Mouse (Mus musculus) embryonic stem cell, embryonic (primary cell): ENCODE measurements around the gene Mon2.

Experiments
- CTCF ChIA-PET, 4 experiments: fragments of 300-600 bp in 2 of 4; fragments of 350-600 bp in 2 of 4; sonication (Branson Sonifier 250); formaldehyde crosslinking; loops; one replicate each; lab custom pipeline; 2022; ENCODE audit warnings: inconsistent platforms in 2 of 4; lab: Charles Lee
- POLR2A ChIA-PET, 4 experiments: fragments of 300-600 bp in 2 of 4; fragments of 350-600 bp in 2 of 4; sonication (Branson Sonifier 250); formaldehyde crosslinking; loops; one replicate each; lab custom pipeline; 2022; ENCODE audit warnings: antibody characterized with exemption in 4 of 4, inconsistent platforms in 1 of 4; lab: Charles Lee

Mon2 gene

DNA sequence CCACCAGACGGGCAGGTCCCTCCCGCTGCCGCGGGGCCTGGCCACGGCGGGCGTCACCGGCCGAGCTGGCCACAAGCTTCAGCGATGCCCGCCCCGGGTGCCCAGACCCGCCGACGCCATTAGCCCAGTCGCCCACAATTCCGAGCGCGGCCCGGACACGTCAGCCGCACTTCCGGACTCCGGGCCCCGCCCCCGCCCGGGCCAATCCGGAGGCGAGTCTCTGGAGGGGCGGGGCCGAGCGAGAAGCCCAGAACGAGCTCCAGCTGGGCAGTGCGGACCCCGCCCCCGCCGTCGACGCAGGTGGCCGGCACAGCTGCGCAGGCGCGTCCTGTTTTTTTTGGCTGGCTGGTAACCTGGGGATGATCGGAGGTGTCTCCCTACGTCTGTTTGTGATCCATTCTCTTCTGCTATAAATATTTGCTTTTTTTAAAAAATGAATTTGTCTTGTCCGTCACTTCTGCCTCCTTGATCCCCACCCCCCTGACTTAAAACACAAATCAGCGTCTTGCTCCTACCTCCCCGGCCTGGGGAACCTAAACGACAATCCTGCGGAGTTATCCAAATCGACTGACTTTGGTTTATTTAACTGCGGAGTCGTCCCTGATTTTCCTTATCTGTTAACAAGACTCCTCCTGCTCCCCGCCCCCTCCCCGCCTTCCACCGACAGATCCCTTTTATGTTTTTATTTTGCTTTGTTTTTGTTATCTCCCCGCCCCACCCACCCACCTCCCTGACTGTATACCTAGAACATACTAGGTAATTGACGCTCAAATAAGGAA is at the start of gene Mon2:
Gene Mon2 (minus strand): TSS at position 261 of the 779 bp plus-strand sequence.
- CTCF ChIA-PET = interaction anchor here in 3 of 4 experiments (0.6 to 1.4 kb wide), 7 partner anchors 15 to 273 kb away, joined by 3 to 5 read pairs (median 4); no protein-coding TSS in a partner anchor
- POLR2A ChIA-PET = interaction anchor here in 3 of 4 experiments (0.6 to 4.0 kb wide), 32 partner anchors 8 to 1455 kb away, joined by 3 to 20 read pairs (median 4); partner anchors contain the start of gene Ppm1h (in 2 of the 3)

DNA sequence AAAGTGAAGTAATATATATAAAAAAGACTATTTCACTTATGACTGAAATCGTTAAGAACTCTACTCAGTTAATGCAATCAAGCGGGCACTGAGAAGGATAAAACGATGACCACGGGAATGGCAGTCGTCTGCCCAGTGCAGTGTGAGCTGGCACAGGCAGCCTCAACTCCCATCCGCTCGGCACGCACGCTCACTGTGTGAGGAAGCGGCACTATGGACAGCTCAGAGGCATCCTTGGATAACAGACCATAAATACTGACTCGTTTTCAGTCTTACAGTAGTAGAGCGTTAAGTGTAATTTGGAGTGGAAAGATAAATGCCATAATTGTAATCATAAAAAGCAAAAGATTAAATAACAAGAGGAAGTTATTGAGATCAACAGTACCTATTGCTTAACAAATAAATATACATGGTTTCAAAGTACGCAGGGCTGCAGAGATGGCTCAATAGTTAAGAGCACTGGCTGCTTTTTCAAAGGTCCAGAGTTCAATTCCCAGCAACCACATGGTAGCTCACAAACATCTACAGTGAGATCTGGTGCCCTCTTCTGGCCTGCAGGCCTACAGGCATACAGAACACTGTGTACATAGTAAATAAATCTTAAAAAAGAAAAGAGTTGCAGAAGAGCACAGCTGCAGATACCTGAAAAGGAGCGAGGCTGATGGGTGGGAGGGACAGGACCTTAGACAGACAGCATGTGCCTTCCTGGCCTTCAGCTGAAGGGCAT is 44.5 kb upstream of the Mon2 start:
- POLR2A ChIA-PET = interaction anchor here in 1 of 4 experiments (0.6 to 2.1 kb wide), 2 partner anchors 9 to 167 kb away, joined by 3 to 5 read pairs; no protein-coding TSS in a partner anchor
- CTCF ChIA-PET = interaction anchor here (0.7 to 1.5 kb wide), 7 partner anchors 16 to 321 kb away, joined by 3 to 6 read pairs (median 3); no protein-coding TSS in a partner anchor

DNA sequence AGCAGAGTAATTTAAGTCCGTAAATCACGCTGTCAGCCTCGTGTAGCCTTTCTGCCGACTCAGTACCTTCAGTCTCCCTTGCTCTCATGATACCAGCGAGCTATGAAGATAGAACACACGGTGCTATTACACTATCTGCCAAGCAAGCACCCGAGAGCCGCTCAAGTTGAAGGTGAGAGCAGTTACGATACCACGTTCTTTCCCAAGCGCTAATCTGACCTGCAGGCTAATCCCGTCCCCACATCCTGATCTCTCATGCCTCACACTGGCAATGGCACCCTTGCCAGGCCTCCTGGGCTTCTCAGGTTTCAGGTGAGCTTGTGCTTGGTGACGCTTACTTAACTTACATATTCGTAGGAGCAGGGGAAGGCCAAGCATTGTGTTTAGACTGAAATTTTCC is 40.6 kb upstream of the Mon2 start:
- ChIA-PET CTCF (interaction anchor here in 1 of 4 experiments (0.6 kb wide), 1 partner anchor 309 kb away, joined by 3 read pairs; no protein-coding TSS in a partner anchor), POLR2A (interaction anchor here in 1 of 4 experiments (1.2 to 1.9 kb wide), 2 partner anchors 12 to 100 kb away, joined by 3 to 6 read pairs; no protein-coding TSS in a partner anchor)

DNA sequence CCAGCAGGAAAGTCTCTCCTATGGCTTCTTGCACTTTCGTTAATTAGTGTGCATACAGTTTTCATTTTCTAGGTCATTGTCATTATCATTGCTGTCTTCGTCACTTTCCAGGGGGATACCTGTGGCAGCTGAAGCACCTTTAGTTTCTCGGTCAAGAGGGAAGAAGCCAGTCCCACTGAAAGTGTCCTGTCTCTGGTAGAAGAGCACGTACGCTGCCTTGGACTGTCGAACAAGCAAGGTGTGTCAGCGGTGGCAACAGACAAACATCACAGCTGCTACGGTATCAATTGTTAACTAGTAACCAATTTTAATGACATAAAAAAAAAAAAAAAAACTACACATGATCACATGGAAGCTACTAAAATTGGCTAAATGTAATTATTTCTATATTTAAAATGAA is 37.2 kb upstream of the Mon2 start:
- POLR2A ChIA-PET = no interaction called here
- CTCF ChIA-PET = interaction anchor here in 1 of 4 experiments (0.6 kb wide), 1 partner anchor 107 kb away, joined by 3 read pairs; no protein-coding TSS in a partner anchor

DNA sequence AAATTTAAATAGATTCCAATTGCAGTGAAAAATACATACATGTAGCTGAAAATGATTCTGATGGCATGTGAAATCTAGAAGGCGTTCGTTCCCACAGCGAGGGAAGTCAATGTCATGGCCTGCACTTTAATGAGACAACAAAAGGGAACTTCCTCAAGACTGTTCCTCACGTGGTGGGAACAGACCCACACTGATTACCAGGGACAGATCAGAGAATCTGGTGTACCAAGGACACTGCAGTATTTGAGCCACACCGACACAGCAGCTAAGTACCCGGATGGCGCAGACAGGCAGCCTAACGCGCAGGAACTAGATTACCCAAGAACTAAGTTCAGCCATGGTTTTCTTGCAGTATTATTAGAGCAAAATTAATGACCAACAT is 36.5 kb upstream of the Mon2 start:
- POLR2A ChIA-PET = interaction anchor here in 1 of 4 experiments (1.2 kb wide), 1 partner anchor 36 kb away, joined by 3 read pairs; the partner anchor contains the start of gene Mon2
- CTCF ChIA-PET = interaction anchor here in 1 of 4 experiments (0.6 kb wide), 1 partner anchor 303 kb away, joined by 3 read pairs; no protein-coding TSS in a partner anchor

- CTCF ChIA-PET = interaction anchor here in 1 of 4 experiments (0.6 kb wide), 1 partner anchor 303 kb away, joined by 3 read pairs; no protein-coding TSS in a partner anchor
- POLR2A ChIA-PET = interaction anchor here in 2 of 4 experiments (0.6 to 1.2 kb wide), 3 partner anchors 36 to 411 kb away, joined by 3 to 6 read pairs (median 4); partner anchors contain the start of gene Mon2 (in 1 of the 2)
Observed at GRCm38 (mm10) chr10:123112056-123112786, 35.9 kb upstream of the Mon2 start.

GRCm38 (mm10) chr10:123110548-123110947 is 34.2 kb upstream of the Mon2 start:
- CTCF ChIA-PET = no interaction called here
- POLR2A ChIA-PET = no interaction called here

DNA sequence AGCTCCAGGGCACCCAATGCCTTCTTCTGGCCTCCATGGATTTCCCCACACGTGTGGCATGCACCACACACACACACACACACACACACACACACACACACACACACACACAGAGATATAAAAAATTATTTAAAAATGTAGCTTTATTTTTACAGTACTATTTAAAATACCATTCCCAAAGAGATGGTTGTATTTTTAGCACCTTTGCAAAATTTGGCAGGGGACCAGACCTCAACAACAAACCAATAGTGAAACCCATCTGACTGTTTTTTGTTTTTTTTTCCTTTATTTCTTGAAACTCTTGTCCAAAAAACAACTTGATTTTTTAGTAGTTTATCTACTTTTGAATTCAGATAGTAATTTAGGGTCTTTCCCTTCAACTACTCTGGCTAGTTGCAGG is 32.2 kb upstream of the Mon2 start:
- ChIA-PET CTCF (interaction anchor here in 2 of 4 experiments (0.6 kb wide), 3 partner anchors 33 to 304 kb away, joined by 3 to 4 read pairs (median 3); no protein-coding TSS in a partner anchor), POLR2A (interaction anchor here in 2 of 4 experiments (0.6 to 1.1 kb wide), 4 partner anchors 17 to 1012 kb away, joined by 3 read pairs; no protein-coding TSS in a partner anchor)

DNA sequence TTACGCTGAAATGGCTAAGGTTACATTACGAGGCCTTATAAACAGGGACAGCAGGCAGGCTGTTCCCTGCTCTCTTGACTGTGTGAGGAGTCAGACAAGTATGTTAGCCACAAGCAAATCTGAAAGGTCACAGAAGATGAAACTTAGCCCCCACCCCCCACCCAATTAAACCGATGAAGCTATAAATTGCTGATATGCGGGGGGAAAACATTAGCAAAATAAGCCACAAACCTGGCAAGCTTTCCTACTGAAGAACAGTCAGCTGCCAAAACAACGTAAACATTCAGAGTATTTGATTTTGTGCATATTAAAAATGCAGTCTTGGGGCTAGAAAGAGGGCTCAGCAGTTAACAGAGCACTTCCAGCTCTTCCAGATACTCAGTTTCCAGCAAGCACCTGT is 31.8 kb upstream of the Mon2 start:
- POLR2A ChIA-PET = interaction anchor here in 2 of 4 experiments (0.6 to 1.1 kb wide), 4 partner anchors 17 to 1012 kb away, joined by 3 read pairs; no protein-coding TSS in a partner anchor
- CTCF ChIA-PET = interaction anchor here in 1 of 4 experiments (0.6 kb wide), 1 partner anchor 304 kb away, joined by 4 read pairs; no protein-coding TSS in a partner anchor

DNA sequence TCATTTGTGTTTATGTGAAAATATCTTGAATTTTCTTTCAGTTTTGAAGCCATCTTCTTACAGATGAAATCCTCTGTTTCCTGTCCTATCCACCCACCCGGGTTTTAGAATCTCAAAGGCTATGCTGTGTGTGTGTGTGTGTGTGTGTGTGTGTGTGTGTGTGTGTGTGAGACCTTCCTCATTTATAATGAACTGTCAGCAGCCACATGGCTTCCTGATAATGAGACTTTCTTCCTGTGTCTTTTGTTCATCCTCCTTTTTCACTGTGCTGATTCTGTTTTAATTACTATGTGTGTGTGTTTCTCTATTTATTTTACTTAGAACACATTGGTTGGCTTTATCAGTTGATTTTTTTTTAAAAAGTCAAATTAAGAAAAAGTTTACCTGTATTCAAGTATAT is 25.0 kb upstream of the Mon2 start:
- ChIA-PET CTCF (no interaction called here), POLR2A (no interaction called here)

DNA sequence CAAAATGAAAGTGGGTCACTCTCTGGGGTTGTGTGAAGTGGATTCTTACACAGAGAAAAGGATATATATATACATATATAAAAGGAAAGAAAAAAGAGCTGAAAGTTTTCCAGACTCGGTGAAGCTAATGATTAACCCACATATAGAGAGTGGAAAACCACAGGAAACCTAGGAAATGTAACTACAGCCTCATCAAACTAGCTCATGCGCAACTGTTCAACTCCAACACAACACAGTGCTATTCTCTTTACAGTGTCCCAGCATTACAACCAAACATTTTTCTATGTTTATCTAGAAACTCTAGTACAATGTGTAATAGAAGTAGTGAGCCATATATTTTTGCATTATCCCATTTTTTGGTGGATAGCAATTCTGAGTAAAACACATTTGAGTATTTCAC is 24.3 kb upstream of the Mon2 start:
- ChIA-PET CTCF (interaction anchor here in 1 of 4 experiments (0.5 kb wide), 1 partner anchor 556 kb away, joined by 3 read pairs; no protein-coding TSS in a partner anchor), POLR2A (interaction anchor here in 1 of 4 experiments (1.4 kb wide), 1 partner anchor 35 kb away, joined by 4 read pairs; no protein-coding TSS in a partner anchor)

DNA sequence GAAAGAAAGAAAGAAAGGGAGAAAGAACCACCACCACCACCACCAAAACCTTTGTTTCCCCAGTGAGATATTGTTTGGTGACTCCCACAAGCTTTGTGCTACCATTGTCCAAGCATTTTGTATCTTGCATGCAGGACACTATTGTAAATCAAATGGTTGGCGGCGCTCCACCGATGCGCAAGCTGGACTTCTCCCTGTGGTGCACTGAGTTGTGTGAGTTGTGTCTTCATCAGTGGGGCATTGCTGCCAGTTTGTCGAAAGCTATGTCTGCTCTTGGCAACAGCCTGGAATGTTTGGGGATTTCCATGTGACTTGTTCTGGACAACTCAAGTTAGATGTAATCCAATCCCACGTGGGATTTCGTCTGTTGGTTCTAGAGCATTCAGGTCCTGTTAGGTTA is 18.2 kb upstream of the Mon2 start:
- ChIA-PET CTCF (interaction anchor here in 1 of 4 experiments (0.9 kb wide), 1 partner anchor 290 kb away, joined by 3 read pairs; no protein-coding TSS in a partner anchor), POLR2A (interaction anchor here in 1 of 4 experiments (0.9 to 1.0 kb wide), 2 partner anchors 12 to 15 kb away, joined by 3 read pairs; no protein-coding TSS in a partner anchor)

DNA sequence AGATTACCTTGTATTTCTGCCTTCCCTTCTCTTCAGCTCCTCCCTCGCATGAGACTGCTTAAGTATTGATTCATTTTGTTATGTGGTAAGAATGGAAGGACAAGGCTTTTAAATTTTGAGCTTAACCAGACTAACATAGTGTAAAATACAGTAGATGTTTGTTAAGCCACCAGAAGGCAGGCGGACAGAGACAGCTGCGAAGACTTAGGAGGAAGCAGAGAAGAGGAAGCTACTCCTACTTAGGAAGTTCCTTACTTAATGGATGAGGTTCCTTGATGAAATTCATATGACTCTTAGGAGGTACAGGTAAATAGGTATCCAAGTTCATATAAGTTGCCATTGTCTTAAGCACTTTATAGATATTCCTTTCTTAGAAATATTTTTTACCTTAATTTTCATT is 16.3 kb upstream of the Mon2 start:
- ChIA-PET CTCF (interaction anchor here in 3 of 4 experiments (0.6 to 3.0 kb wide), 8 partner anchors 52 to 289 kb away, joined by 3 to 21 read pairs (median 4); no protein-coding TSS in a partner anchor), POLR2A (interaction anchor here in 3 of 4 experiments (0.6 to 1.3 kb wide), 4 partner anchors 16 to 106 kb away, joined by 3 to 5 read pairs (median 4); partner anchors contain the start of gene Mon2 (in 3 of the 3))

DNA sequence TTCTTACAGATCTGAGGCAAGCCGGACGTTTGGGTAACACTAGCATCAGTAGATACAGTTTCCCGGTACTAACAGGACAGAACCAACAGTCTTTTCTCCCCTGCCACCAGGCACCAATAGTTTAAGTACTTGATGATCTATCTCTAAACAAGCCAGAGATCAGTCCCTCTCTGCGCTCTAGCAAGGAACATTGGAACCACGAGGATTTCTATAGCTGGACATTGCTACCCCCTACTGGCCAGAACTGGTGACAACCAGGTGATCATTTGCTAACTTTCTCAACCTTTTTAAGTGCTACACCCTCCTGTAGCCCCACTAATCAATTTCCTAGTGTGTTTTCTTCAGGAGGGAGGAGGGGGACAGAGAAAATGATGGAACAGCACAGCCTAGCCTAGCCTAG is 15.4 kb upstream of the Mon2 start:
- POLR2A ChIA-PET = interaction anchor here in 3 of 4 experiments (0.5 to 2.5 kb wide), 5 partner anchors 15 to 288 kb away, joined by 3 to 8 read pairs (median 5); partner anchors contain the start of gene Mon2 (in 2 of the 3)
- CTCF ChIA-PET = interaction anchor here (0.5 to 3.0 kb wide), 17 partner anchors 9 to 539 kb away, joined by 3 to 21 read pairs (median 3); partner anchors contain the start of gene Mon2 (in 2 of the 4)

- POLR2A ChIA-PET = interaction anchor here in 3 of 4 experiments (1.0 to 5.8 kb wide), 7 partner anchors 8 to 282 kb away, joined by 3 to 20 read pairs (median 3); partner anchors contain the start of gene Mon2 (in 3 of the 3)
- CTCF ChIA-PET = interaction anchor here in 3 of 4 experiments (0.7 to 1.3 kb wide), 4 partner anchors 50 to 286 kb away, joined by 3 to 6 read pairs (median 4); no protein-coding TSS in a partner anchor
Observed at GRCm38 (mm10) chr10:123089425-123089930, 13.2 kb upstream of the Mon2 start.

DNA sequence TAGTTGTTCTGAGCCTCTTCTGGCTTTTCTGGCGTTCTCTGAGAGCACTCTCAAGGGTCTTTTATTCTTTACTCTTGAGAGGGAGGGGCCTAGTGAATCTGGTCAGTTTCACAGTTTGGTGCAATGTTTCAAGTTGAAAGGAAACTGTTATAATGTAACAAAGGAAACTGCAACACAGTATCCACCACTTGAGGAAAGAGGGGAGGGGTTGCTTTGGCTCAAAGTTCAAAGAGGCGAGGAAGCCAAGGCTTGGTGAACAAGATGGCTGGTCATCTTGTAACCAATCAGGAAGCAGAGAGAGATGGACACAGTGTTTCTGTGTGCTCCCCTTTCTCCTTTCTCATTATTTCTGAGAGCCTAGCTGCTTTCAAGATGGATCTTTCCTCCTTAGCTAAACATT is 10.5 kb upstream of the Mon2 start:
- ChIA-PET POLR2A (interaction anchor here in 1 of 4 experiments (5.8 kb wide), 1 partner anchor 10 kb away, joined by 20 read pairs; the partner anchor contains the start of gene Mon2), CTCF (interaction anchor here in 2 of 4 experiments (0.7 to 1.0 kb wide), 3 partner anchors 65 to 287 kb away, joined by 3 to 4 read pairs (median 3); no protein-coding TSS in a partner anchor)
